Mouse (Mus musculus): ENCODE results near the gene Rab31. TPM values are rescaled to one million over a fixed set of nuclear protein-coding genes. Genes with fewer than 3 reads are reported as not detected.

Rab31 gene
- polyA plus RNA-seq, 1 experiment, result 6.5 TPM

GRCm38 (mm10) chr17:65743664-65744330 is 28.8 kb downstream of the Rab31 start:
- Histone ChIP-seq H3K4me1 (replicated peaks; ENCODE audit: control insufficient read depth, insufficient read depth, low read length) (no peaks in the 10 kb centered on the region), H3K27me3 (ENCODE audit: control insufficient read depth, insufficient read depth, low read length) (no peaks in the 10 kb centered on the region), H3K36me3 (ENCODE audit: control insufficient read depth, insufficient read depth, low read length) (no peaks in the 10 kb centered on the region), H3K4me3 (ENCODE audit: control insufficient read depth, insufficient read depth, low read length) (no peak overlapping the region), H3K27ac (ENCODE audit: control insufficient read depth, insufficient read depth, low read length) (no peak overlapping the region)
- DNase-seq, result no peak
- 93% methylated on average over 11 of the region's 11 CpGs for WGBS
- TF ChIP-seq POLR2A (IDR thresholded peaks at IDR 0.05; ENCODE audit: control insufficient read depth, extremely low read depth, insufficient read depth, low read length, poor library complexity) (no peak), CTCF (IDR thresholded peaks at IDR 0.05; ENCODE audit: borderline replicate concordance, control insufficient read depth, extremely low read depth, insufficient read depth, low read length, poor library complexity) (no peak)

GRCm38 (mm10) chr17:65742969-65743368 is 29.6 kb downstream of the Rab31 start:
- WGBS, result 99% methylated on average over 4 of the region's 4 CpGs
- H3K27ac ChIP-seq (ENCODE audit: control insufficient read depth, insufficient read depth, low read length), result no peak overlapping the region
- no peaks in the 10 kb centered on the region for H3K36me3 ChIP-seq (ENCODE audit: control insufficient read depth, insufficient read depth, low read length)
- TF ChIP-seq CTCF (IDR thresholded peaks at IDR 0.05; ENCODE audit: borderline replicate concordance, control insufficient read depth, extremely low read depth, insufficient read depth, low read length, poor library complexity) (no peak), POLR2A (IDR thresholded peaks at IDR 0.05; ENCODE audit: control insufficient read depth, extremely low read depth, insufficient read depth, low read length, poor library complexity) (no peak)
- H3K27me3 ChIP-seq (ENCODE audit: control insufficient read depth, insufficient read depth, low read length), result no peaks in the 10 kb centered on the region
- no peak for DNase-seq
- H3K4me1 ChIP-seq (replicated peaks; ENCODE audit: control insufficient read depth, insufficient read depth, low read length), result no peaks in the 10 kb centered on the region
- H3K4me3 ChIP-seq (ENCODE audit: control insufficient read depth, insufficient read depth, low read length), result no peak overlapping the region

- no peak for DNase-seq
- no peak overlapping the region for H3K27ac ChIP-seq (ENCODE audit: control insufficient read depth, insufficient read depth, low read length)
- no peaks in the 10 kb centered on the region for H3K36me3 ChIP-seq (ENCODE audit: control insufficient read depth, insufficient read depth, low read length)
- WGBS, result 96% methylated on average over 10 of the region's 10 CpGs
- TF ChIP-seq POLR2A (IDR thresholded peaks at IDR 0.05; ENCODE audit: control insufficient read depth, extremely low read depth, insufficient read depth, low read length, poor library complexity) (no peak), CTCF (IDR thresholded peaks at IDR 0.05; ENCODE audit: borderline replicate concordance, control insufficient read depth, extremely low read depth, insufficient read depth, low read length, poor library complexity) (no peak)
- H3K4me1 ChIP-seq (replicated peaks; ENCODE audit: control insufficient read depth, insufficient read depth, low read length), result no peaks in the 10 kb centered on the region
- no peaks in the 10 kb centered on the region for H3K27me3 ChIP-seq (ENCODE audit: control insufficient read depth, insufficient read depth, low read length)
- H3K4me3 ChIP-seq (ENCODE audit: control insufficient read depth, insufficient read depth, low read length), result no peak overlapping the region
These were observed 30.2 kb downstream of the Rab31 start for GRCm38 (mm10) chr17:65742245-65742905.

DNA sequence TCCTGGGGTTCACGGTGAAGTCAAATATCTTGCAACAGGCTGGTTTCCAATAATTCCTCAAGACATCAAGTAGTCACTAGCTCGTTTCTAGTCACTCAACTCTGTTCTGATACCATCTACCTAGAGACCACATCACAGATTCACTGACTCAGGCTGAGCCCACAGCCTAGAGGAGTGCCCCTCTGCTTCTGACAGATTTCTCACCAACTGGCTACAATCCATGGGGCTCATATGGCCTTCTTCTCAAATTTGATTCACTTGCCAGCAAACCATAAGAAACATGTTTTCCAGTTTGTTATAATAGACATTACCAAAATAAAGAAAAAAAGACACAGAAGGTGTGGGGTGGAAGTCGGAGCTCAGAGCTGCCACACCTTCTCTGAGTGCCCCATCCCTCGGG is 31.0 kb downstream of the Rab31 start:
- 73% methylated on average over 4 of the region's 4 CpGs for WGBS
- Histone ChIP-seq H3K4me3 (ENCODE audit: control insufficient read depth, insufficient read depth, low read length) (no peak overlapping the region), H3K36me3 (ENCODE audit: control insufficient read depth, insufficient read depth, low read length) (no peaks in the 10 kb centered on the region), H3K4me1 (replicated peaks; ENCODE audit: control insufficient read depth, insufficient read depth, low read length) (no peaks in the 10 kb centered on the region), H3K27ac (ENCODE audit: control insufficient read depth, insufficient read depth, low read length) (no peak overlapping the region), H3K27me3 (ENCODE audit: control insufficient read depth, insufficient read depth, low read length) (no peaks in the 10 kb centered on the region)
- TF ChIP-seq CTCF (IDR thresholded peaks at IDR 0.05; ENCODE audit: borderline replicate concordance, control insufficient read depth, extremely low read depth, insufficient read depth, low read length, poor library complexity) (no peak), POLR2A (IDR thresholded peaks at IDR 0.05; ENCODE audit: control insufficient read depth, extremely low read depth, insufficient read depth, low read length, poor library complexity) (no peak)
- DNase-seq, result no peak

DNA sequence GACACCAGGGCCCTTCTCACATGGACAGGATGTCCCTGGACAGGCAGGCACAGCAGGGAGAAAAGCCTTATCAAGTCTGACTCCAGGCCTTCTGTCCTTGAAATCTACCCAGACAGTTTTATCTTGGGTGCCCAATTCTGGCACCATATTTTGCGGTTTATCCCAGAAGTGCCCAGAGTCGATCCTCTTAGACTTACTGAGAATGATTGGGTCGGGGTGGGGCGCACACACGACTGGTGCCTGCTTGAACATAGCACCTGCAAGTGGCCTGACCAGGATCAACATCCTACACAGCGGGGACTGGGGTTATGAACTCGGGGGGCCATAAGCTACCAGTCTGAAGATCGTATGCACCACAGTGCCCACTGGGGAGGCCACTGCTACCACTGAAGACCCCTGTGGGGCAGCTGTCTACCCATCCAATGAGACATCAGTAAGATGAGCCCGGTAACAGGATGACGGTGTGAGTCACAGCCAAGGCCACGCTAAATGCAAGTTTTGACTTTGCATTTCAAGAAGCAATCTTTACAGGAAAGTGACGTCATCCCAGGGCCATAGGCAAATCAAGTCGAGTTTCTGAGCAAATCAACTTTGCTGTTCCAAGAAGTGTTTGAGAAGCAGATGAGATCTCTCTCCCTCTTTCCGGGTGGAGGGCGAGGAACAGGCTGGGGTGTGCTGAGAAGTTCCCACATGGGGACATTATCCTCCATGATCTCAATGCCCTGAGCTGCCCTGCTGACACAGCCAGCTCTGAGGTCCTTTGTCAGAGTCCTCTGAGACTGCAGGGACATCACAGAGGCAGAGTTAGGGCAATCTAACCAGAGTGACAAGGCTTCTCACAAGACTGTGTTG is 32.5 kb downstream of the Rab31 start:
- DNase-seq, result no peak
- H3K4me1 ChIP-seq (replicated peaks; ENCODE audit: control insufficient read depth, insufficient read depth, low read length), result no peaks in the 10 kb centered on the region
- no peak overlapping the region for H3K27ac ChIP-seq (ENCODE audit: control insufficient read depth, insufficient read depth, low read length)
- H3K27me3 ChIP-seq (ENCODE audit: control insufficient read depth, insufficient read depth, low read length), result no peaks in the 10 kb centered on the region
- whole genome bisulfite sequencing, result 94% methylated on average over 15 of the region's 15 CpGs
- H3K4me3 ChIP-seq (ENCODE audit: control insufficient read depth, insufficient read depth, low read length), result no peak overlapping the region
- TF ChIP-seq POLR2A (IDR thresholded peaks at IDR 0.05; ENCODE audit: control insufficient read depth, extremely low read depth, insufficient read depth, low read length, poor library complexity), result no peak
- TF ChIP-seq CTCF (IDR thresholded peaks at IDR 0.05; ENCODE audit: borderline replicate concordance, control insufficient read depth, extremely low read depth, insufficient read depth, low read length, poor library complexity), result no peak
- H3K36me3 ChIP-seq (ENCODE audit: control insufficient read depth, insufficient read depth, low read length), result no peaks in the 10 kb centered on the region

- Histone ChIP-seq H3K36me3 (ENCODE audit: control insufficient read depth, insufficient read depth, low read length) (no peaks in the 10 kb centered on the region), H3K27me3 (ENCODE audit: control insufficient read depth, insufficient read depth, low read length) (no peaks in the 10 kb centered on the region), H3K27ac (ENCODE audit: control insufficient read depth, insufficient read depth, low read length) (no peak overlapping the region), H3K4me3 (ENCODE audit: control insufficient read depth, insufficient read depth, low read length) (no peak overlapping the region), H3K4me1 (replicated peaks; ENCODE audit: control insufficient read depth, insufficient read depth, low read length) (no peaks in the 10 kb centered on the region)
- TF ChIP-seq POLR2A (IDR thresholded peaks at IDR 0.05; ENCODE audit: control insufficient read depth, extremely low read depth, insufficient read depth, low read length, poor library complexity) (no peak), CTCF (IDR thresholded peaks at IDR 0.05; ENCODE audit: borderline replicate concordance, control insufficient read depth, extremely low read depth, insufficient read depth, low read length, poor library complexity) (no peak)
- 86% methylated on average over 6 of the region's 6 CpGs for WGBS
- DNase-seq, result no peak
These were observed 34.9 kb downstream of the Rab31 start for GRCm38 (mm10) chr17:65737622-65738021.

All from thymus, adult 2 months (tissue).